Mouse (Mus musculus) intestine, embryonic 16.5 days (tissue): ENCODE measurements at regions not wholly inside any gene's neighbourhood (a gene's known extent, or its start where the extent isn't known, plus 50 kb on each side); places are given as distances from the start of the nearest gene placed in this dataset.

Experiments
- ATAC-seq: fragments of 200-750 bp; cut with Nextera tagmentation; 2 replicates; pipeline ENCODE4 v1.8.0; 2017; ENCODE audit warnings: moderate TSS enrichment, moderate library complexity
- H3K27ac ChIP-seq: fragments of 300-500 bp; sonication (generic); 2 replicates; pipeline ENCODE4 v1.5.1; 2014; ENCODE audit warnings: mild to moderate bottlenecking, low read length
- H3K27me3 ChIP-seq: fragments of 300-500 bp; sonication (generic); replicated peaks from 2 replicates; pipeline ENCODE4 v1.6.1; 2014; ENCODE audit warnings: low read length, control low read depth, mixed read lengths; ENCODE audit not compliant: control insufficient read depth, insufficient read depth
- H3K36me3 ChIP-seq: fragments of 300-500 bp; sonication (generic); 2 replicates; pipeline ENCODE4 v1.6.1; 2014; ENCODE audit warnings: low read length, control low read depth; ENCODE audit not compliant: control insufficient read depth, insufficient read depth
- H3K4me1 ChIP-seq: fragments of 300-500 bp; sonication (generic); 2 replicates; pipeline ENCODE4 v1.6.1; 2014; ENCODE audit warnings: low read length, control low read depth, mixed read lengths; ENCODE audit not compliant: control insufficient read depth, insufficient read depth
- H3K4me2 ChIP-seq: fragments of 300-500 bp; sonication (generic); 2 replicates; pipeline ENCODE4 v1.6.1; 2014; ENCODE audit warnings: low read depth, low read length, control low read depth
- H3K4me3 ChIP-seq: fragments of 300-500 bp; sonication (generic); 2 replicates; pipeline ENCODE4 v1.5.1; 2014; ENCODE audit warnings: mild to moderate bottlenecking, low read length
- H3K9ac ChIP-seq: fragments of 300-500 bp; sonication (generic); 2 replicates; pipeline ENCODE4 v1.6.1; 2014; ENCODE audit warnings: low read depth, low read length
- H3K9me3 ChIP-seq: fragments of 300-500 bp; sonication (generic); 2 replicates; pipeline ENCODE4 v1.6.1; 2016; ENCODE audit warnings: low read length, control low read depth; ENCODE audit not compliant: control insufficient read depth
- WGBS: fragments of 180-500 bp; shearing (Covaris S2); extraction: QIAGEN DNeasy Blood & Tissue Kit; methylation state at CpG from one replicate; pipeline ENCODE4 v1.1.7; 2014; 5-methylcytosine and 5-hydroxymethylcytosine counted together

GRCm38 (mm10) chr2:75039066-75039465, 213.5 kb downstream of the Mtx2 start:
- Histone ChIP-seq H3K36me3 (no peaks in the 10 kb centered on the region), H3K9ac (no peak overlapping the region), H3K27ac (no peak overlapping the region), H3K9me3 (no peaks in the 10 kb centered on the region), H3K4me2 (no peak overlapping the region), H3K4me1 (no peaks in the 10 kb centered on the region), H3K27me3 (no peaks in the 10 kb centered on the region), H3K4me3 (no peak overlapping the region)
- no peak for ATAC-seq
- WGBS = 40% methylated on average over 3 of the region's 3 CpGs

GRCm38 (mm10) chr2:75046892-75047291, 221.3 kb downstream of the Mtx2 start:
- H3K9ac ChIP-seq = no peak overlapping the region
- no peak for ATAC-seq
- H3K27me3 ChIP-seq = no peaks in the 10 kb centered on the region
- H3K4me3 ChIP-seq = no peak overlapping the region
- no peaks in the 10 kb centered on the region for H3K4me1 ChIP-seq
- no peaks in the 10 kb centered on the region for H3K36me3 ChIP-seq
- 71% methylated on average over 6 of the region's 6 CpGs for WGBS
- H3K4me2 ChIP-seq = no peak overlapping the region
- H3K9me3 ChIP-seq = no peaks in the 10 kb centered on the region
- no peak overlapping the region for H3K27ac ChIP-seq

- H3K4me1 ChIP-seq = no peaks in the 10 kb centered on the region
- H3K4me2 ChIP-seq = no peak overlapping the region
- H3K27ac ChIP-seq = no peak overlapping the region
- no peaks in the 10 kb centered on the region for H3K27me3 ChIP-seq
- H3K9me3 ChIP-seq = no peaks in the 10 kb centered on the region
- H3K4me3 ChIP-seq = no peak overlapping the region
- 46% methylated on average over 6 of the region's 6 CpGs for WGBS
- H3K9ac ChIP-seq = no peak overlapping the region
- ATAC-seq = no peak
- H3K36me3 ChIP-seq = no peaks in the 10 kb centered on the region
Measured at GRCm38 (mm10) chr2:75048071-75048470, 222.5 kb downstream of the Mtx2 start.

GRCm38 (mm10) chr2:75054474-75055186, 229.0 kb downstream of the Mtx2 start:
- Histone ChIP-seq H3K4me1 (no peaks in the 10 kb centered on the region), H3K4me3 (peak overlapping the region; percentile 36), H3K27ac (no peak overlapping the region), H3K9me3 (no peaks in the 10 kb centered on the region), H3K4me2 (peak overlapping the region; percentile 82), H3K9ac (peak overlapping the region; percentile 55), H3K36me3 (no peaks in the 10 kb centered on the region), H3K27me3 (0 out of 2 replicates have a peak, but pooled peaks cover 1% of the 10 kb centered on the region)
- ATAC-seq = peak; percentile 66; the same call in 1 of the 2 replicates
- 30% methylated on average over 14 of the region's 14 CpGs for WGBS

GRCm38 (mm10) chr2:75055187-75055543, 229.6 kb downstream of the Mtx2 start:
- Histone ChIP-seq H3K4me1 (no peaks in the 10 kb centered on the region), H3K4me2 (peak overlapping the region; percentile 82), H3K27me3 (0 out of 2 replicates have a peak, but pooled peaks cover 5% of the 10 kb centered on the region), H3K9me3 (no peaks in the 10 kb centered on the region), H3K27ac (no peak overlapping the region), H3K36me3 (no peaks in the 10 kb centered on the region), H3K4me3 (peak overlapping the region; percentile 36), H3K9ac (peak overlapping the region; percentile 55)
- WGBS = under 1% methylated on average over 6 of the region's 6 CpGs
- no peak for ATAC-seq

GRCm38 (mm10) chr2:75061009-75061408, 235.4 kb downstream of the Mtx2 start:
- WGBS = 37% methylated on average over 7 of the region's 7 CpGs
- no peaks in the 10 kb centered on the region for H3K9me3 ChIP-seq
- ATAC-seq = no peak
- no peaks in the 10 kb centered on the region for H3K36me3 ChIP-seq
- 0 out of 2 replicates have a peak, but pooled peaks cover 5% of the 10 kb centered on the region for H3K27me3 ChIP-seq
- H3K4me1 ChIP-seq = no peaks in the 10 kb centered on the region
- H3K27ac ChIP-seq = no peak overlapping the region
- H3K9ac ChIP-seq = no peak overlapping the region
- no peak overlapping the region for H3K4me2 ChIP-seq
- no peak overlapping the region for H3K4me3 ChIP-seq

- no peak for ATAC-seq
- no peak overlapping the region for H3K4me2 ChIP-seq
- no peaks in the 10 kb centered on the region for H3K9me3 ChIP-seq
- no peak overlapping the region for H3K4me3 ChIP-seq
- no peaks in the 10 kb centered on the region for H3K36me3 ChIP-seq
- no peaks in the 10 kb centered on the region for H3K4me1 ChIP-seq
- H3K27me3 ChIP-seq = 0 out of 2 replicates have a peak, but pooled peaks cover 5% of the 10 kb centered on the region
- 34% methylated on average over 12 of the region's 12 CpGs for WGBS
- no peak overlapping the region for H3K27ac ChIP-seq
- H3K9ac ChIP-seq = no peak overlapping the region
Measured at GRCm38 (mm10) chr2:75061456-75062188, 236.0 kb downstream of the Mtx2 start.

- 67% methylated on average over 7 of the region's 7 CpGs for WGBS
- H3K4me2 ChIP-seq = no peak overlapping the region
- no peaks in the 10 kb centered on the region for H3K4me1 ChIP-seq
- 0 out of 2 replicates have a peak, but pooled peaks cover 5% of the 10 kb centered on the region for H3K27me3 ChIP-seq
- H3K27ac ChIP-seq = no peak overlapping the region
- no peak for ATAC-seq
- no peaks in the 10 kb centered on the region for H3K9me3 ChIP-seq
- no peak overlapping the region for H3K9ac ChIP-seq
- H3K36me3 ChIP-seq = no peaks in the 10 kb centered on the region
- no peak overlapping the region for H3K4me3 ChIP-seq
Measured at GRCm38 (mm10) chr2:75062189-75062510, 236.5 kb downstream of the Mtx2 start.

- H3K4me2 ChIP-seq = no peak overlapping the region
- no peak overlapping the region for H3K9ac ChIP-seq
- no peak overlapping the region for H3K27ac ChIP-seq
- H3K9me3 ChIP-seq = no peaks in the 10 kb centered on the region
- WGBS = 55% methylated on average over 10 of the region's 10 CpGs
- no peak for ATAC-seq
- H3K4me1 ChIP-seq = no peaks in the 10 kb centered on the region
- H3K4me3 ChIP-seq = no peak overlapping the region
- H3K27me3 ChIP-seq = 0 out of 2 replicates have a peak, but pooled peaks cover 4% of the 10 kb centered on the region
- no peaks in the 10 kb centered on the region for H3K36me3 ChIP-seq
Measured at GRCm38 (mm10) chr2:75064406-75065115, 239.0 kb downstream of the Mtx2 start.
